Mouse (Mus musculus) stomach, postnatal 0 days (tissue): Measurements from ENCODE around the gene Olfr1317.

Source experiments
- CTCF ChIP-seq: IDR thresholded peaks from 2 replicates; pipeline ENCODE4 v1.5.1; 2016; ENCODE audit warnings: antibody characterized with exemption, low read depth, mild to moderate bottlenecking, moderate library complexity
- EP300 ChIP-seq: optimal IDR thresholded peaks from 2 replicates; pipeline ENCODE3; 2016; ENCODE audit warnings: antibody characterized with exemption

GRCm38 (mm10) chr2:112115340-112115739, 24.8 kb upstream of the Olfr1317 start, which contains the start of gene Olfr1315-ps1:
- no peak for TF ChIP-seq CTCF
- no peak for TF ChIP-seq EP300
